Mouse (Mus musculus): ENCODE data around the gene Marveld2. TPM values are rescaled to one million over a fixed set of nuclear protein-coding genes. Genes with fewer than 3 reads are reported as not detected.
A peak's percentile ranks its signal among the peaks of the same experiment; 100 is the strongest.

Marveld2 gene
- total RNA-seq, 2 experiments from 2014 or later: 1.4 to 1.8 TPM

DNA sequence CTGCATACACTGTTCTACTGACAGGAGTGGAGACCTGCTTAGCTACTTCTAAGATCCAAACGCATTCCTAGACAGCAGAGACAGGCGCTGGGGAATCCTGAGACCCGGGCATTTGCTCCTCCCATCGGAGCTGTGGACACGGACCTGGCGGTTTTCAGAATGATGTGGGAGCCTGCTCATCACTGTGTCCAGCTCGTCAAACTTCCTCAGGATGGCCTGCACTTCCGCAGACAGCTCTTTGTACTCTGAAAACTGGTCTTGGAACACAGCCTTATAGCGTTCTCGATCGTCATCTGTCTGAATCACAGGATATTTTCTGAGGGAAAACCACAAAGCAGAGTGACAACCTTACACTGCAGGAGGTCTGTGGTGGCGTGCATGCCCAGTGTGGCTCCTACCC lies 16.5 kb downstream of the Marveld2 start:
- no peak for DNase-seq

- DNase-seq: no peak
These were observed 19.5 kb downstream of the Marveld2 start for GRCm38 (mm10) chr13:100597284-100597683.

- no peak for DNase-seq
These were observed 21.3 kb downstream of the Marveld2 start for GRCm38 (mm10) chr13:100595552-100595885.

GRCm38 (mm10) chr13:100594838-100595551 lies 21.8 kb downstream of the Marveld2 start:
- DNase-seq: no peak

DNA sequence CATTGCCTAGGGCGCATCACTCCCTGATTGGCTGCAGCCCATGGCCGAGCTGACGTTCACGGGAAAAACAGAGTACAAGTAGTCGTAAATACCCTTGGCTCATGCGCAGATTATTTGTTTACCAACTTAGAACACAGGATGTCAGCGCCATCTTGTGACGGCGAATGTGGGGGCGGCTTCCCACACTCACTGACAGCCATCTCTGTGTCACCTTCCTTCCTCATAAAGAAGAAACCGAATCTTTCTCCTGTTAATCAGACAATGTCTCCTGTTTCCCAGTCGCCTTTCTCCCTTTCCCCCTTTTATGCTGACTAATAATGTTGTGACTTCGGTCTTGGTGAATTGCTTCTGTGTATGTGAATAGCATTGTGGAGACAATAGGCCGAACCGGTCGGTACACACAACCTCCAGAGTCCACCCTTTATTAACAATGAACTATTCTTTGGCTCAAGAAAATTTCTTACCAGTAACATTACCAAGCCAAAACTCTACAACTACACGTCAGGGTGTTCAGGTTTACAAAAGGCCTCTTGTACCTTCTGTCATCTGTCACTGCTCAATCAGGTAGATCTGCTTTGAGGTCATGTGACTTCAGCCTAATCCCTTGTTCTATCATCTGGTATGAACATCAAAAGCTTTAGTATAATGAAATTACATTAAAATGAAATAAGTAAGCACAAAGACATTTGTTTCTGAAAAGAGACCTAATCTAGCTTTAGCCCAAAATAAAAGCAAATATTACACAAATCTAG lies 22.6 kb downstream of the Marveld2 start:
- peak; percentile 42 for DNase-seq

- no peak for DNase-seq
These were observed 28.1 kb downstream of the Marveld2 start for GRCm38 (mm10) chr13:100588646-100589045.

DNA sequence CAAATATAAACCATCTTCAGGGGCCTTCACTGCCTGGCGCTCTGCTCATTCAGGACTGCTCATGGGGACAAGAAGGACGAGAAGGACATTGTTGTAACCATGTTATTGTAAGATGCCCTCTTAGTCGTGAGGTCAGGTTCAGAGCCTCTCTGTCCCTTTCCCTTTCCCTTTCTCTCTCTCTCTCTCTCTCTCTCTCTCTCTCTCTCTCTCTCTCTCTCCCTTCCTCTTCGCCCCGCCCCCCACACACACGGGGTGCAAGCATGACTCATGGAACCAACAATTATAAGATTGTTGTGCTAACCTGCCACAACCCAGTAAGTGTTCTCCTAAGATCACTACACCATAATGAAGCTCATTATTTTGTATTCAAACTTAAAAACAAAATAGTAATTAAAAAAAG lies 34.6 kb downstream of the Marveld2 start:
- DNase-seq: no peak

DNA sequence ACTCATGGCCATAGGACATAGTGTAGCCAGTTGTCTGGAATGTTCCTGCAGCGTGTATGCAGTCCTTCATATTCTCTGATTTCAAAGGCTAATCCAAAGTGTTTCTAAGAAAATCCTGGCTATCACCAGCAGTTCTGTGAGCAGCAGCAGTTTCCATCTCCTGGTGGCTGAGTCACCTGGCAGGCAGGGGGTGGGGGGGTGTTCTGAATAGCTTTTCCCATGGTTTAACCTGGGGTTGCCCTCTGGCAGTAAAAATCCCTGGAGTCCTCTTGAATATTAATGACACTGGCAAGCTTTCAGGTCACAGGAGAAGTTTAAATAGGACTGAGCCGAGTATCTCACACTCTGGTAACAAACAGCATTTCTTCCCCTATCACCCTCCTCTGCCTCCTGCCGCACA lies 35.1 kb downstream of the Marveld2 start:
- DNase-seq: no peak

- no peak for DNase-seq
These were observed 36.8 kb downstream of the Marveld2 start for GRCm38 (mm10) chr13:100579951-100580350.

- DNase-seq: no peak
These were observed 37.6 kb downstream of the Marveld2 start for GRCm38 (mm10) chr13:100579220-100579619.

DNA sequence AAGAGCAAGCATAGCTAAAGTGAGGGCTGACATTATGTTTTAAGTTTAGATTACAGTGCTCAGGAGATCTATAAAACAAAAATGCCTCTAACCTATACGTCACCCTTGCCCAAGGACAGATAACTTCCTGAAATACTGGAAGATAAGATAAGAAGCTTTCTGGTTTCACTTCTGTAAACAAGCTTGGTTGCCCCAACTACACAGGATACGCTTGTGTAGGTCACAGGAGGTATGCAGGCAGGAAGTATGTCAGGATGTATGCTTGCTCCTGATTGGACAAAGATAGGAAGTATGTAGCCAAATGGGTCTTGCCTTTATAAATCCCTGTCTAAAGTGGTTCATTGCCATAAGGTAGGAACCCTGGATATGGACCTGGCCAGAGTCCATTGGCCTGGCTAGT lies 40.8 kb downstream of the Marveld2 start:
- no peak for DNase-seq

DNA sequence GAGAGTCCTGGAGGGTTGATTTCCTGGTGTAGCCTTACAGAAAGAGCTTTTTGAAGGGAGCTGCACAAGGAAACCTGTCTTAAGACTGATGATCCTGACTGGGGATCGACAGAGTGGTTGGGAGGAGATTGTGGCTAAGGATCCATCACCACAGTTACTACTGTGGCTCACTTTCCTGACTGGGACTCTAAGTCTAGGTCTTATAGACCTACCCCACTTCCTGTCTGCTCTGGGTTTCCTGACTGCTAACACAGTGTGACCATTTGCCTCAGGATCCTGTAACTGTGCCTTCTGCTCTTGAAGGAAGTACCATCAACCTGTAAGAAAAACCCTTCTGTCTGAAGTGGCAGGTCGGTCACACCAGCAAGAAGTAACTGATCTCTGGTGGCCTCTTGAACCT lies 46.1 kb downstream of the Marveld2 start:
- DNase-seq: no peak

GRCm38 (mm10) chr13:100568359-100568758 lies 48.4 kb downstream of the Marveld2 start:
- no peak for DNase-seq

- DNase-seq: no peak
These were observed 57.3 kb downstream of the Marveld2 start for GRCm38 (mm10) chr13:100559449-100559848.

- DNase-seq: no peak
These were observed 59.8 kb downstream of the Marveld2 start for GRCm38 (mm10) chr13:100557011-100557410.

DNA sequence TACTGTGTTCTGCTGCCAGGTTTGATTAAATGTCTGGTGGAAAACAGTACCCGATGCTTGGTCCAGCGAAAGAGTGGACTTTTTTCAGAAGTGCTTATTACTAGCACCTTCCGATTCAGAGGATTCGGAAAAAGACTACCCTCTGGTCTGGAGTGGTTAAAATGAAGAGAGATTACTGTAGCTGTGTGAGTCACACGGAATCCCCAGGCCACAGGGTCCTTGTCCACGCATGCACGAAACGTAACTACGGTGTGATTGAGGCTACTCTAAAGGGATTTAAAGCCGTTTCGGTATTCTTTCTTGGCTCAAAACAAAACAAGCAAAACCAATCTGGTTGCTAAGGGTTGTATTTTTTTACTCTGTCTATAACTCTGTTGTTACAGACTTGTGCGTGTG lies 63.7 kb downstream of the Marveld2 start:
- peak; percentile 14 for DNase-seq

- peak; percentile 65 for DNase-seq
These were observed 64.3 kb downstream of the Marveld2 start, which contains the start of gene Ocln for GRCm38 (mm10) chr13:100552369-100553041. Gene Ocln (minus strand): TSS chr13:100552718.

DNA sequence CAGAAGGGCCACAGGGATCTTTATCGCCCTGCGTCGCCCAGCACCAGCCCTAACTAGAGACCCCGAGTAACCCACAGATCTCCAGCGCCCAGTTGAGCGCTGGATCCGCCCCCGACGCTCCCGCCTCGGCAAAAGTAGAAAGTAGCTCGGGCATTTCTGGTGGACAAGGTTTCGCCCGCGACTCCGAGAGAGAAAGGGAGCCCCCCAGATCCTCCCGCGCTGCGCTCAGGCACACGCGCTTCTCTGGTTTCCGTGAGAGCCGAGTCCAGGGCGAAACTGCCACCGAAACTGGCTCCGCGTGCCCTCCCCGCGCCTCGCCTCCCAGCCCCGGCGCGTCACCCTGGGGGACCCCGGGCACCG lies 64.8 kb downstream of the Marveld2 start:
- no peak for DNase-seq

- DNase-seq: peak; percentile 25
These were observed 65.3 kb downstream of the Marveld2 start for GRCm38 (mm10) chr13:100551371-100552008.

DNA sequence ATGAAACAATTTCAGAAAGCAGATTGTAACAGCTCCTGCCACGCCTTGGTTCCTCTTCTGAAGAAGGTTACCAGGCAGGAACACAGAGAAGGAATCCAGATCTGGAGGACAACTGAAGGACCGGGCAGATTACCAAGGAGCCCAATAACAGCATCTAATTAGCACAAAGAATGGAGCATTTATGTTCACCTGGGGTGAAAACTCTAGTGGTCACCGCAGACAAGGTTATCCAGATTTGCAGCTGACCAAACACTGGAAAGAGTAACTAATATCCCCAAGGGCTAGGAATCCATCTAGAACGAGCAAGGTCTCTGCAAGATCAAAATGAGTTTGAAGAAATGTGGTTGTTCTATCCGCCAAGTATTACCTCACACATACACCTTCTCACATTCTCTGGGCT lies 69.5 kb downstream of the Marveld2 start:
- DNase-seq: no peak
